Mouse (Mus musculus) spleen, adult 2 months (tissue): ENCODE data around the gene Krtap10-10.

Experiments used
- CTCF ChIP-seq: fragments of 200-500 bp; IDR thresholded peaks from 2 replicates; pipeline ENCODE4 v1.5.1; 2011; ENCODE audit warnings: mild to moderate bottlenecking, inconsistent platforms; ENCODE audit not compliant: insufficient read depth, insufficient read length, insufficient replicate concordance; ENCODE audit errors: extremely low read depth
- POLR2A ChIP-seq: fragments of 200-500 bp; IDR thresholded peaks from 2 replicates; pipeline ENCODE4 v1.6.1; 2011; ENCODE audit warnings: low read depth, low read length, inconsistent platforms

- no peak for TF ChIP-seq POLR2A
- no peak for TF ChIP-seq CTCF
Observed at GRCm38 (mm10) chr10:77839006-77839405, 3.3 kb downstream of the Krtap10-10 start.
